Mouse (Mus musculus): Measurements from ENCODE around the gene Pbx1.

Gene Pbx1

GRCm38 (mm10) chr1:168426281-168426680 lies 5.8 kb downstream of the Pbx1 start:
- in situ Hi-C loops (cut with MboI, MseI): no loop called here

GRCm38 (mm10) chr1:168425017-168425705 lies 6.9 kb downstream of the Pbx1 start:
- in situ Hi-C loops (cut with MboI, MseI): no loop called here

- in situ Hi-C loops (cut with MboI, MseI): no loop called here
Observed at GRCm38 (mm10) chr1:168423389-168423930, 8.6 kb downstream of the Pbx1 start.

- in situ Hi-C loops (cut with MboI, MseI): no loop called here
Observed at GRCm38 (mm10) chr1:168418903-168419302, 13.2 kb downstream of the Pbx1 start.

GRCm38 (mm10) chr1:168417626-168418025 lies 14.4 kb downstream of the Pbx1 start:
- in situ Hi-C loops (cut with MboI, MseI): no loop called here

- in situ Hi-C loops (cut with MboI, MseI): no loop called here
Observed at GRCm38 (mm10) chr1:168416729-168417437, 15.2 kb downstream of the Pbx1 start.

- in situ Hi-C loops (cut with MboI, MseI): no loop called here
Observed at GRCm38 (mm10) chr1:168410611-168411010, 21.5 kb downstream of the Pbx1 start.

GRCm38 (mm10) chr1:168410054-168410453 lies 22.0 kb downstream of the Pbx1 start:
- in situ Hi-C loops (cut with MboI, MseI): no loop called here

GRCm38 (mm10) chr1:168408757-168409156 lies 23.3 kb downstream of the Pbx1 start:
- in situ Hi-C loops (cut with MboI, MseI): no loop called here

GRCm38 (mm10) chr1:168407958-168408357 lies 24.1 kb downstream of the Pbx1 start:
- in situ Hi-C loops (cut with MboI, MseI): no loop called here

- in situ Hi-C loops (cut with MboI, MseI): no loop called here
Observed at GRCm38 (mm10) chr1:168406291-168406675, 25.8 kb downstream of the Pbx1 start.

- in situ Hi-C loops (cut with MboI, MseI): no loop called here
Observed at GRCm38 (mm10) chr1:168405645-168406290, 26.3 kb downstream of the Pbx1 start.

- in situ Hi-C loops (cut with MboI, MseI): no loop called here
Observed at GRCm38 (mm10) chr1:168403529-168403928, 28.5 kb downstream of the Pbx1 start.

- in situ Hi-C loops (cut with MboI, MseI): no loop called here
Observed at GRCm38 (mm10) chr1:168402683-168403082, 29.4 kb downstream of the Pbx1 start.

- in situ Hi-C loops (cut with MboI, MseI): no loop called here
Observed at GRCm38 (mm10) chr1:168395523-168396159, 36.4 kb downstream of the Pbx1 start.

GRCm38 (mm10) chr1:168394535-168394934 lies 37.5 kb downstream of the Pbx1 start:
- in situ Hi-C loops (cut with MboI, MseI): no loop called here

GRCm38 (mm10) chr1:168393456-168393855 lies 38.6 kb downstream of the Pbx1 start:
- in situ Hi-C loops (cut with MboI, MseI): no loop called here

GRCm38 (mm10) chr1:168392500-168392853 lies 39.6 kb downstream of the Pbx1 start:
- in situ Hi-C loops (cut with MboI, MseI): no loop called here

GRCm38 (mm10) chr1:168391617-168392499 lies 40.2 kb downstream of the Pbx1 start:
- in situ Hi-C loops (cut with MboI, MseI): no loop called here

- in situ Hi-C loops (cut with MboI, MseI): no loop called here
Observed at GRCm38 (mm10) chr1:168390748-168391147, 41.3 kb downstream of the Pbx1 start.

- in situ Hi-C loops (cut with MboI, MseI): loop anchor here (10.0 kb wide), 1 partner anchor 1499 kb away; no protein-coding TSS in a partner anchor
Observed at GRCm38 (mm10) chr1:168386159-168386558, 45.9 kb downstream of the Pbx1 start.
